Mouse (Mus musculus): ENCODE measurements around the gene Col9a1. TPM values are rescaled to one million over a fixed set of nuclear protein-coding genes. Genes with fewer than 3 reads are reported as not detected.

Gene Col9a1
- polyA plus RNA-seq, 1 experiment from 2014 or later = 80.8 TPM

DNA sequence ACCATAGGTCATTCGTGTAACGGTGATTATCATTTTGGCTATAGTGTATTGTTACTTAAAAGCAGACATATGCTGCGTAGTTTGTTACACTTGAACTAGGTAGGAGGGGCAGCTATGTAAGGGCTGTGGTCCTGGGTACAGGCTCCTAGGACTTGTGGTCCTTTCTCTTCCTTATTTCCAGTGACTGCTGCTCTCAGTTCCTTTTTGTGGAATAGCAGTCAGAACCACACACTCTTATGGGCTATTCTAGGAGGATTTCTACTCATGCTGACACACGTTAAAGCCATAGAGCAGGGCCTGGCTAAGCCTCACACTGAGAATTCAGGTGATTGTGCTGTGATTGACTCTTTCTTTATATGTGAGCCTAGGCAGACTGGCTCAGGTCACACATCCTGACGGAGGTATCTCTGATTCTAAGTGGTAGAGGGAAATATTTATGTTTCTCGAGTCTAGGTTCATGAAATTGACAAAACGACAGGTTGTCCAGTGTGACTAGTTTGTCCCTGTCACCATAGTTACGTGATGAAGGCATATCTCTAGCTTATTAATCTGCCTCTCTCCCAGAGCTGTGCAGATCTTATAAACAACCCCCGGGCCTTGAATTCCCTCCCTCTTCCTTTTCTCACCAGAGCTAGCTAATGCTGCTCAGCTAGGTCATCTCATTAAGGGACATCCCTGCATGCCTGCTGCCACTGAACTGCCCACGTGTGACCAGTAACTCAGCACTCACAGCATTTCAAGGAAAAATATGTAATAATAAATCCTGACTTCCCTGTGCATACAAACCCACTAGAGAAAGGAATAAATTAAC, 71.1 kb downstream of the Col9a1 start:
- ATAC-seq (ENCODE audit: insufficient number of reproducible peaks, low FRiP score, low TSS enrichment, low read depth) (no peak), DNase-seq (ENCODE audit: low spot score) (no peak)
- Histone ChIP-seq H3K4me1 (ENCODE audit: control insufficient read depth, insufficient read depth, low read length) (no peaks in the 10 kb centered on the region), H3K9ac (ENCODE audit: low read length) (no peak overlapping the region), H3K9me3 (ENCODE audit: control insufficient read depth, low read length) (no peaks in the 10 kb centered on the region), H3K27me3 (ENCODE audit: control insufficient read depth, insufficient read depth, low read length) (no peaks in the 10 kb centered on the region), H3K36me3 (ENCODE audit: control insufficient read depth, insufficient read depth, low read length) (no peaks in the 10 kb centered on the region), H3K4me3 (ENCODE audit: low read depth, low read length) (no peak overlapping the region), H3K27ac (replicated peaks; ENCODE audit: low read depth, low read length) (no peak overlapping the region), H3K4me2 (ENCODE audit: low read depth, severe bottlenecking) (no peak overlapping the region)
- WGBS = 79% methylated on average over 10 of the region's 10 CpGs

DNA sequence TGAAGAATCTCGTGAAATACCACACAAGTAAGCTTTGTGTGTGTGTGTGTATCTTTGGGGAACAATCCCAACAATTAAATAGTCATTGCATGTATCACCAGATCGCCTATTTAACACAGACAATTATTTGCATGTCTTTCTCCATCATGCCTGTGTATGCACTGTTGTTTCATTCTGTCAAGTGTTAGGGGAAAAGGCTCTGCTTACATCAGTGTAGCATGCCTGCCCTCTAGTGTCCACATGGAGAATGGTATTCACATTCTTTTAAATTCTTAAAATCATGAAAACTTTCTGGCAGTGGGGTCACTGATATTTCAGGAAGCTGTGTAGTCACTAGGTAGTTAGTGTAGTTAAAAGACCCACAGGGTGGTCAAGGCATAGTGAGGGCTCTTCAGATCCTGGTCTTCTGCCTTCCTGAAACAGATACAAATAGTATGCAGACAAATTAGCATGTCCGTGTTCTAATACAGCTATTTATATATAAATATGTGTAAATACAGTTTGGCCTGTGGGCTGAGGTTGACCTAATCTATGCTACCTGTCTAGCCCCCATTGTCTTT, 71.8 kb downstream of the Col9a1 start:
- DNase-seq (ENCODE audit: low spot score) = peak; percentile 36
- Histone ChIP-seq H3K9me3 (ENCODE audit: control insufficient read depth, low read length) (no peaks in the 10 kb centered on the region), H3K27me3 (ENCODE audit: control insufficient read depth, insufficient read depth, low read length) (no peaks in the 10 kb centered on the region), H3K36me3 (ENCODE audit: control insufficient read depth, insufficient read depth, low read length) (no peaks in the 10 kb centered on the region), H3K4me1 (ENCODE audit: control insufficient read depth, insufficient read depth, low read length) (no peaks in the 10 kb centered on the region), H3K4me3 (ENCODE audit: low read depth, low read length) (no peak overlapping the region), H3K4me2 (ENCODE audit: low read depth, severe bottlenecking) (no peak overlapping the region), H3K27ac (replicated peaks; ENCODE audit: low read depth, low read length) (no peak overlapping the region), H3K9ac (ENCODE audit: low read length) (no peak overlapping the region)
- no peak for ATAC-seq (ENCODE audit: insufficient number of reproducible peaks, low FRiP score, low TSS enrichment, low read depth)
- WGBS = 56% methylated on average over 3 of the region's 3 CpGs

DNA sequence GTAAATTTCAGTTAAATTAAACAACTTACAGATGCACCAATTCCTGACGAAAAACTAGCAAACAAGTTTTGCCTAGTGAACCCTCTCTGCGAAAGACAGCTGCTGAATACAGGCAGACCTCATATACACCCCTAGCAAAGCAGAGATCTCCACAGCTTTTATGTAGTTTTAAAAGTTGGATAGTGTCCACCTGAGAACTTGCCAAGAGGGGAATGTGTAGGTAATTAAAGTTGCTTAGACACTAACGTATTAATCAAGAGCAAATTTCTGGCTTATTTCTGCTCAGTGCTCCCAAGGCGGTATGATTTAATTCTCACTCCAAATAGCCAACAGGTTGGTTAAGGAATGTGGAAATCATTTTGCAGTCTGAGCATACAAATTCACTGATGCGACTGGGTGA, 80.6 kb downstream of the Col9a1 start:
- H3K27ac ChIP-seq (replicated peaks; ENCODE audit: low read depth, low read length) = no peak overlapping the region
- no peaks in the 10 kb centered on the region for H3K9me3 ChIP-seq (ENCODE audit: control insufficient read depth, low read length)
- H3K4me3 ChIP-seq (ENCODE audit: low read depth, low read length) = no peak overlapping the region
- H3K4me2 ChIP-seq (ENCODE audit: low read depth, severe bottlenecking) = no peak overlapping the region
- ATAC-seq (ENCODE audit: insufficient number of reproducible peaks, low FRiP score, low TSS enrichment, low read depth) = no peak
- 81% methylated on average over 5 of the region's 5 CpGs for WGBS
- H3K27me3 ChIP-seq (ENCODE audit: control insufficient read depth, insufficient read depth, low read length) = no peaks in the 10 kb centered on the region
- no peak overlapping the region for H3K9ac ChIP-seq (ENCODE audit: low read length)
- no peaks in the 10 kb centered on the region for H3K36me3 ChIP-seq (ENCODE audit: control insufficient read depth, insufficient read depth, low read length)
- H3K4me1 ChIP-seq (ENCODE audit: control insufficient read depth, insufficient read depth, low read length) = peaks cover 4% of the 10 kb centered on the region; the same call in 1 of the 2 replicates
- no peak for DNase-seq (ENCODE audit: low spot score)

DNA sequence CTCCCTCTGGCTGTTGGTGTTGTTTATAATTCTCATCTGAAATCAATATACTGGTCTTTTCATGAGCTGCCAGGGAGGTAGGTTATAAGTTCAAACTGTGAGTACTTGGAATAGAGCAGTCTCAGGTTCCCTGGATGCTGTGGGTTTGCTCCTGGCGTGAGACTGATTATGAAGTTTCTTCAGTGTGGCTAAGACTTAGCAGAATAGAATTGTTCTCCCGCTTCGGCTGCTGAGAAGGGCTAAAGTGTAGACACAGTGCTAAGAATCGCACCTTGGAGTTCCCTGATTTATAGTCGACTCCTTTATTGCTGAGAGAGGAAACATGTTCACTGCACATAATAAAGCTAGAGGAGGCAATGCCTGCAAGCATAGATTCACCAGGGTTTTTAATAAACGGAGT, 82.0 kb downstream of the Col9a1 start:
- no peaks in the 10 kb centered on the region for H3K9me3 ChIP-seq (ENCODE audit: control insufficient read depth, low read length)
- DNase-seq (ENCODE audit: low spot score) (no peak), ATAC-seq (ENCODE audit: insufficient number of reproducible peaks, low FRiP score, low TSS enrichment, low read depth) (no peak)
- H3K4me2 ChIP-seq (ENCODE audit: low read depth, severe bottlenecking) = no peak overlapping the region
- no peak overlapping the region for H3K27ac ChIP-seq (replicated peaks; ENCODE audit: low read depth, low read length)
- H3K9ac ChIP-seq (ENCODE audit: low read length) = no peak overlapping the region
- H3K4me1 ChIP-seq (ENCODE audit: control insufficient read depth, insufficient read depth, low read length) = peaks cover 4% of the 10 kb centered on the region; the same call in 1 of the 2 replicates
- H3K36me3 ChIP-seq (ENCODE audit: control insufficient read depth, insufficient read depth, low read length) = no peaks in the 10 kb centered on the region
- 25% methylated on average over 6 of the region's 6 CpGs for WGBS
- H3K27me3 ChIP-seq (ENCODE audit: control insufficient read depth, insufficient read depth, low read length) = no peaks in the 10 kb centered on the region
- no peak overlapping the region for H3K4me3 ChIP-seq (ENCODE audit: low read depth, low read length)

DNA sequence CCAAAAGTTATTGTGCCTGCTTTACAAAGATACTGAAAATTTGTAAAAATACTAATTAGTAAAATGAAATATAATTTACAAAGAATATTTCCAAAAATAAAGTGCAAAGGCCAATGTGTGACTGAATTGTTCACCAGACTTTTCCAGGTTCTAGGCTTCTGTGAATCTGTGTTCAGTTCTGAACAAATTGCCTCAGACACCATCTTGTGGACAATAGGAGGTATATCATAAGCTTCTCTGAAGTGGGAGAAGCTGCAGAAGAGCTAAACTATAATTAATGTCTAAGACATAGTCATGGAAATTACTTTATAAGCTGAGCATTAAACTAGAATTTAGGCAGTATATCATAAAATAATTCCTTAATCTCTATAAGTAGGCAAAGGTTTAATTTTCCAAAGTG, 83.8 kb downstream of the Col9a1 start:
- Histone ChIP-seq H3K36me3 (ENCODE audit: control insufficient read depth, insufficient read depth, low read length) (no peaks in the 10 kb centered on the region), H3K27ac (replicated peaks; ENCODE audit: low read depth, low read length) (no peak overlapping the region), H3K9ac (ENCODE audit: low read length) (no peak overlapping the region), H3K27me3 (ENCODE audit: control insufficient read depth, insufficient read depth, low read length) (no peaks in the 10 kb centered on the region), H3K9me3 (ENCODE audit: control insufficient read depth, low read length) (no peaks in the 10 kb centered on the region), H3K4me1 (ENCODE audit: control insufficient read depth, insufficient read depth, low read length) (peaks cover 4% of the 10 kb centered on the region; the same call in 1 of the 2 replicates), H3K4me3 (ENCODE audit: low read depth, low read length) (no peak overlapping the region), H3K4me2 (ENCODE audit: low read depth, severe bottlenecking) (no peak overlapping the region)
- ATAC-seq (ENCODE audit: insufficient number of reproducible peaks, low FRiP score, low TSS enrichment, low read depth) (no peak), DNase-seq (ENCODE audit: low spot score) (no peak)

DNA sequence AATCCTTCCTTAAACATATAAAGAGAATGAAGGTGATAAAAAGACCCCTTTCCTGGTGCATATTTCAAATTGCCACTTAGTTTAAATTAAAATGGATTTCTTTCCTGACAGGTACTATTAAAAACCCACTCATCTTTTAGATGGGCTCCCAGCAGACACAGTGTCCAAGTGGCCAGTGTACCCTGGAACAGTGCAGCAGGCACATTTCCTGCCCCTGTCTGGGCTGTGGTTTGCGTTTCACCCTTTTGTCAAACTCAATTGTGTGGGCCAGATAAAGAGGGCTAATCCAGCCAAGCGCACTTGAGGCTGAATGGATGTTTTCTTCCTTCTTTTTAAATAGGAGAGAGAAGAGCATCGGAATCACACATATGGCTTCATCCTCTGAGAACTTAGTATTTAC, 89.6 kb downstream of the Col9a1 start:
- no peak overlapping the region for H3K27ac ChIP-seq (replicated peaks; ENCODE audit: low read depth, low read length)
- no peaks in the 10 kb centered on the region for H3K4me1 ChIP-seq (ENCODE audit: control insufficient read depth, insufficient read depth, low read length)
- no peaks in the 10 kb centered on the region for H3K9me3 ChIP-seq (ENCODE audit: control insufficient read depth, low read length)
- no peaks in the 10 kb centered on the region for H3K27me3 ChIP-seq (ENCODE audit: control insufficient read depth, insufficient read depth, low read length)
- no peak overlapping the region for H3K4me3 ChIP-seq (ENCODE audit: low read depth, low read length)
- WGBS = 65% methylated on average over 3 of the region's 3 CpGs
- H3K36me3 ChIP-seq (ENCODE audit: control insufficient read depth, insufficient read depth, low read length) = no peaks in the 10 kb centered on the region
- ATAC-seq (ENCODE audit: insufficient number of reproducible peaks, low FRiP score, low TSS enrichment, low read depth) (no peak), DNase-seq (ENCODE audit: low spot score) (no peak)
- no peak overlapping the region for H3K9ac ChIP-seq (ENCODE audit: low read length)
- no peak overlapping the region for H3K4me2 ChIP-seq (ENCODE audit: low read depth, severe bottlenecking)

DNA sequence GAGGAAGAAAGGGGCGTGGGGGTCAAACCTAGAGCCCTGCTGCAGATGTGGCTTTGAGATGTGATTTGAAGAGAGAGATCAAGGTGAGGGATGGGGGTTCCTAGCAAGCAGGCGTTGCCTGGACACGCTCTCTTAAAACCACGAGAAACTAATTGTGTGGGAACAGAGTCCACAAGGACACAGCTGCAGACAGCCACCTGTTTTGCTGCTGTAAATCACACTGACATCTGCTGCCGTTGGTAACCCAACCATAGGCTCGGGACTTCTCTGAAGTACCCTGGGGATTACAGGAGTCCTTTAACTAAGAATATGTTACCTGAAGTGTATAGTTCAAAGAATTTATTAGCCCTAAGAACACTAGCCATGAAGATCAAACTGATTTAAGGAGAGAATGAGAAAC, 109.0 kb downstream of the Col9a1 start:
- 12% methylated on average over 6 of the region's 6 CpGs for WGBS
- Histone ChIP-seq H3K36me3 (ENCODE audit: control insufficient read depth, insufficient read depth, low read length) (no peaks in the 10 kb centered on the region), H3K4me3 (ENCODE audit: low read depth, low read length) (no peak overlapping the region), H3K4me1 (ENCODE audit: control insufficient read depth, insufficient read depth, low read length) (peaks cover 7% of the 10 kb centered on the region; the same call in 1 of the 2 replicates), H3K27me3 (ENCODE audit: control insufficient read depth, insufficient read depth, low read length) (no peaks in the 10 kb centered on the region), H3K9ac (ENCODE audit: low read length) (no peak overlapping the region), H3K9me3 (ENCODE audit: control insufficient read depth, low read length) (no peaks in the 10 kb centered on the region), H3K4me2 (ENCODE audit: low read depth, severe bottlenecking) (no peak overlapping the region), H3K27ac (replicated peaks; ENCODE audit: low read depth, low read length) (no peak overlapping the region)
- ATAC-seq (ENCODE audit: insufficient number of reproducible peaks, low FRiP score, low TSS enrichment, low read depth) = peak; percentile 66; the same call in 1 of the 2 replicates
- DNase-seq (ENCODE audit: low spot score) = peak; percentile 56

DNA sequence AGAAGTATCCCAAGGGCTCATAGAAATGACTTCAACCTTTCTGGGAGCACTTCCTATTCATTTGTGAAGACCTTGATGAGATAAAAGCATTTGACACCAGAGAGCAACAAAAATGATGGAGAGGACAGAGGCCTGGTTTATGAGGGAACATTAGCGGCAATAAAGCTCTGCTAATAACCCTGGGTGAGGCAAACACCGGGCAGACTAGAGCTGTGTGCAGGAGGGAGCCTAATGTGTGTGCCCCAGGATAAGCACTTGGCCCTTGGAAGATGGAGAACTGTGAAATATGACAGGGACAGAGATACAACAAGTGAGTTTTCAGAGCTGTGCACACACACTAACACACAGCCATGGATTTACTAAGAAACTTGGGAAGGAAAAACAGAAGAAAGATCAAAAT, 115.1 kb downstream of the Col9a1 start:
- no peak for DNase-seq (ENCODE audit: low spot score)
- Histone ChIP-seq H3K4me3 (ENCODE audit: low read depth, low read length) (no peak overlapping the region), H3K36me3 (ENCODE audit: control insufficient read depth, insufficient read depth, low read length) (no peaks in the 10 kb centered on the region), H3K9ac (ENCODE audit: low read length) (no peak overlapping the region), H3K27ac (replicated peaks; ENCODE audit: low read depth, low read length) (no peak overlapping the region), H3K27me3 (ENCODE audit: control insufficient read depth, insufficient read depth, low read length) (no peaks in the 10 kb centered on the region), H3K4me1 (ENCODE audit: control insufficient read depth, insufficient read depth, low read length) (peaks cover 3% of the 10 kb centered on the region; the same call in 1 of the 2 replicates), H3K4me2 (ENCODE audit: low read depth, severe bottlenecking) (no peak overlapping the region), H3K9me3 (ENCODE audit: control insufficient read depth, low read length) (no peaks in the 10 kb centered on the region)
- ATAC-seq (ENCODE audit: insufficient number of reproducible peaks, low FRiP score, low TSS enrichment, low read depth) = no peak
- WGBS = 22% methylated on average over 2 of the region's 2 CpGs
